Mouse (Mus musculus) lung, adult 2 months (tissue): ENCODE data around the gene Ssr4. TPM values are rescaled to one million over a fixed set of nuclear protein-coding genes. Genes with fewer than 3 reads are reported as not detected.
"Not testable (repeated sequence)": the region's sequence is repeated elsewhere in the genome, so short reads cannot be mapped to it uniquely, and the experiment has no call there.

ENCODE experiments used
- DNase-seq: peaks from one replicate; pipeline ENCODE4 v3.0.0; 2022
- H3K4me1 ChIP-seq: fragments of 200-500 bp; 2 replicates; pipeline ENCODE4 v1.6.1; 2011; ENCODE audit warnings: low read length; ENCODE audit not compliant: control insufficient read depth, insufficient read depth
- H3K4me3 ChIP-seq: fragments of 200-500 bp; replicated peaks from 2 replicates; pipeline ENCODE3; 2011; ENCODE audit warnings: low read depth, mild to moderate bottlenecking, control low read depth, low read length; ENCODE audit errors: extremely low read depth
- CTCF ChIP-seq: fragments of 200-500 bp; IDR thresholded peaks from 2 replicates; pipeline ENCODE4 v1.5.1; 2011; ENCODE audit warnings: mild to moderate bottlenecking, low read length, control low read depth; ENCODE audit not compliant: insufficient read depth
- POLR2A ChIP-seq: fragments of 200-500 bp; IDR thresholded peaks from 2 replicates; pipeline ENCODE4 v1.6.1; 2011; ENCODE audit warnings: low read depth, mild to moderate bottlenecking, control low read depth, low read length, borderline replicate concordance; ENCODE audit errors: extremely low read depth
- WGBS: fragments of 180-500 bp; shearing (Covaris S2); methylation state at CpG from one replicate; pipeline ENCODE4 v1.1.7; 2018; 5-methylcytosine and 5-hydroxymethylcytosine counted together
- polyA plus RNA-seq: library from polyadenylated mRNA; depleted of rRNA; stranded (reverse); fragments of >200 nt; gene quantifications from 2 replicates; pipeline ENCODE4 v1.2.3, GENCODE M21; 2012; rRNA removed

Ssr4 gene
- polyA plus RNA-seq, result 153 and 171 TPM in 2 replicates

DNA sequence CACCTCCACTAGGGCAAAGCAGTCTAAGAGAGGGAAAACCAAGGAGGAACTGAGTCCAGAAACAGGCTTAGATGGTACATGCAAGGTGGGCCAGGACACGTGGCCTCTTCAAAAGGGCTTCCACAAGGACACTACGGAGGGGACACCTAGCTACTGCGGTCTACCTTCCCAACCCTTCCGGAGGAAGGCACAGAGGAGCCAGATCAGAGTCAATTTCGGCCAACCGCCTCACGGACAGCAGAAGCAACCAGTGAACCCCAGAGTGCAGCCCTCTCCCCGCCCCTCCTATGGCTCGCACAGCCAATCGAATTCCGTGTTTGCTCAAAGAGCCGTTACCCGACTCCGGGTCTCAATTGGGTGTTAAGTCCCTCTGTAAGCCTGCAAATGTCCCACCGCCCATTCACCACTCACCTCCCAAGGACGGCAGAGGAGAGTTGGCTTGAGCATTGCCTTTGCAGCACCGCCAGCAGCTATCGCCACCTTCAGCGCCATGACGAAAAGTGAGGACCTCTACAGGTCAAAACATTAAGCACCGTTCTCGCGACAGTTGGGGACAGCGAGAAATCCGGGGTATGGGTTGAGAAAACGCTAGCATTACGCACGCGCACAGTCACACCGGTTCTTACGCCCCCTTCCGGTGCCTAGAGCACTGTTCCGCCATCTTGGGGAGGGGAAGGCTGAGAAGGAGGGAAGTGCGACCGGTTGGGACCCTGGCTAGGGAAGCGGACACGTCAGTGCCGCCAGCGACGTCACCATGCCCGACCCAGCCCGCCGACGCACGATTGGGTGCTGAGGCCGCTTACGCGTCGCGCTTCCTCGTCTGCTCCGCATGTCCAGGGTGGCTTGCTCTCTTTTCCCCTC, at the start of gene Ssr4, which contains the start of gene Idh3g:
TSS of gene Ssr4 (plus strand) at position 665 of the 861 bp plus-strand sequence.
TSS of gene Idh3g (minus strand) at position 534 of the 861 bp plus-strand sequence.
- Histone ChIP-seq H3K4me3 (peak within 1 kb of the TSS; percentile 98), H3K4me1 (no peaks in the 10 kb centered on the region; the same call in 1 of the 2 replicates)
- 28% methylated on average over 52 of the region's 52 CpGs for WGBS
- peak; percentile 83; the same call in 1 of the 2 replicates for TF ChIP-seq POLR2A
- no peak for TF ChIP-seq CTCF
- DNase-seq, result peak; percentile 91

DNA sequence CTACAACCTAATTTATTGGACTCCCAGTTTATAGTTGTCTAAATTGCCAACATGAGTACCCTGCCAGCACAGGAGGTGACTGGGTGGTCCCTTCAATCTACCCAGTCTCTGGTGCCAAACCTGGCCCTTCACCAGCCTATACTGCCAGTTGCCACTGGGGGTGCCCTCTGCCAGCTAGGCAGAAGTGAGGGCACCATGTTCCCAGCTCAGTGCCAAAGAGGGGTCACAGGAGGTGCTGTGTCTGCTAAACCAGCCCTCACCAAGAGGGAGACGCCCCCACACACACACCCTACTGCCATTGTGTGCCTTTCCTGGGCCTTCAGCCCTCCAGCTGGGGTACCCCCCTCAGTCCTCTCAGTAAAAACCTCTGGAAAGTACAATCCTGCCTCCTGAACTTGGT, 48.7 kb upstream of the Ssr4 start:
- no peaks in the 10 kb centered on the region for H3K4me1 ChIP-seq
- no peak for DNase-seq
- WGBS, result 70% methylated on average over 1 of the region's 1 CpGs
- no peak for TF ChIP-seq POLR2A
- peak; percentile 35; the same call in 1 of the 2 replicates for TF ChIP-seq CTCF
- H3K4me3 ChIP-seq, result no peak overlapping the region

DNA sequence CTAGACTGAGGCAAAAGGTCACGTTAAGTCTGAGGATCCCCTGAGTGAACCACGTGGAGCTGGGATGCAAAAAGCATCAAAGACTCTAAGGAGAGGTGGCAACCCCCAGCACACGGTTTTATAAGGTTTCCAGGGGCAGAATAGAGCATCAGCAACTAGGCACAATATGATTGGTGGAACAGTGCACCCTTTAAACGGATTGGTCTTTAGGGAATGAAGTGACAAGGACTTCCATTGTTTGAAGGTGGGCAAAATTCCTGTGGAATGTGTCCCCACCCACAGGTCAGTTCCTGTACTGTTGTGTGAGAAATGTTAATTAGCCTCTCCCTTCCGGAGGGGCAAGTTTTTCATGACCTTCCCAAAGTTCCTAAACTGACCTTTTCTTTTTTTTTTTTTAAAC, 47.7 kb upstream of the Ssr4 start:
- 54% methylated on average over 5 of the region's 5 CpGs for WGBS
- Histone ChIP-seq H3K4me1 (no peaks in the 10 kb centered on the region), H3K4me3 (no peak overlapping the region)
- no peak for DNase-seq
- TF ChIP-seq CTCF (no peak), POLR2A (no peak)

DNA sequence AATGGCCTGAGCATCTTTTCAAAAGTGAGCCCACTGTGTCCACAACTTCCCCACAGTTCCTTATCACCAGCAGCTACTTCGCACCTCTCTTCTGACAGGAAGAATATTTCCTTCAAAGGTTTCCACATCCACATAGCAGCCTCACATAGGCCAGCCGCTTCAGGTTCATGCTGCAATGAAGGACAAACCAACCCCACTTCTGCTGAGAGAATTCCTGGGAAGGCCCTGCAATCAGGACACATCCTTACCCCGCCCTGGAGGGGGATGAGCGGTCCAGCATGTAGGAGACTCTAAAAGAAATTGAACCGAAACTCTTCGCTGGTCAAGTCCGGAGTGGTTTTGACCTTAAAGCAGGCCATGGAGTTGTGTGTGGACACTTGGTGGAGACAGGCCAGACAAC, 47.0 kb upstream of the Ssr4 start:
- not testable (repeated sequence) for DNase-seq, H3K4me1 ChIP-seq, H3K4me3 ChIP-seq
- 89% methylated on average over 7 of the region's 7 CpGs for WGBS

DNA sequence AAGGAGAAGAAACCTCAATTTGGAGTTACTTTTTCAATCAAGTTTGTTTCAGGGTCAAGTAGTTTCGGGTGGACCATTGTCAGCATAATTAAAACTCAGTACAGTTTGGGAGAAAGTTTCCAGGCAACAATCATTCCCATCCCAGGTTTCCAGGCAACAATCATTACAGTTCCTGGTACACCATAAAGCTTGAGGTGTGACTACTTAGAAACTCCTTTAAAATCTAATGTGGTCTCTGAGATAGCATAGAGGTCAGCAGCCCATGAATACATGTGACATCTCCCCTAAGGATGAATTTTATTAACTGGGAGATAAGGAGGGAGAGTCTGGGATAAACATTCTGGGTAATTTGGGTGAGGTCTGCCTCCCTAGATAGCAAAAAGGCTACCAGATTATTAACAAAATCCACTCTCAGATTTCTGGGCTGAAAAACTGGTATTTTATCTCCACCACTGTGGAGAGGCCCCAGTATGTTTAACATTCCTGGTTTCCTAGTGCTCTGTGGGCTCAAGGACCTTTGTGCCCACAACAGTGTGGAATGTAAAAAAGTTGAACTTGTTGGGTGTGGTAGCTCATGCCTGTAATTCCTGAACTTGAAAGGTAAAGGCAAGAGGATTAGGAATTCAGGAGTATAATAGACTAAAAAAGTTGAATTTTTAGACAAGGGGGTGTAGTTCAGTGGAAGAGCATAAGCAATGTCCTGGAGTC, 41.9 kb upstream of the Ssr4 start:
- 50% methylated on average over 1 of the region's 1 CpGs for WGBS
- TF ChIP-seq POLR2A (no peak), CTCF (no peak)

DNA sequence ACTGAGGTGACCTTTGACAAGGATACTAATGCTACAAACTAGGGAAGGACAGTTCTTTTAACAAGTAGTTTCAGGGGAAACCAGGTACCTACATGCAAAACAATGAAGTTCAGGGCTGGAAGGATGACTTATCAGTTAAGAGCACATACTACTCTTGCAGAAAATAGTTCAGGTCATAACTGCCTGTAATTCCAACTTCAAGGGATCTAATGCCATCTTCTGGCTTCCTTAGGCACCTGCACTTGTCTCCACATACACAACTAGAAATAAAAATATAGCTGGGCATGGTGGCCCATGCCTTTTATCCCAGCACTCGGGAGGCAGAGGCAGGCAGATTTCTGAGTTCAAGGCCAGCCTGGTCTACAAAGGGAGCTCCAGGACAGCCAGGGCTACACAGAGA, 37.9 kb upstream of the Ssr4 start:
- Histone ChIP-seq H3K4me1 (no peaks in the 10 kb centered on the region), H3K4me3 (no peak overlapping the region)
- 97% methylated on average over 1 of the region's 1 CpGs for WGBS
- no peak for TF ChIP-seq CTCF
- TF ChIP-seq POLR2A, result no peak
- no peak for DNase-seq

More for the DNA sequence above, 41.9 kb upstream of the Ssr4 start:
- DNase-seq, result no peak
- Histone ChIP-seq H3K4me3 (no peak overlapping the region), H3K4me1 (no peaks in the 10 kb centered on the region)

DNA sequence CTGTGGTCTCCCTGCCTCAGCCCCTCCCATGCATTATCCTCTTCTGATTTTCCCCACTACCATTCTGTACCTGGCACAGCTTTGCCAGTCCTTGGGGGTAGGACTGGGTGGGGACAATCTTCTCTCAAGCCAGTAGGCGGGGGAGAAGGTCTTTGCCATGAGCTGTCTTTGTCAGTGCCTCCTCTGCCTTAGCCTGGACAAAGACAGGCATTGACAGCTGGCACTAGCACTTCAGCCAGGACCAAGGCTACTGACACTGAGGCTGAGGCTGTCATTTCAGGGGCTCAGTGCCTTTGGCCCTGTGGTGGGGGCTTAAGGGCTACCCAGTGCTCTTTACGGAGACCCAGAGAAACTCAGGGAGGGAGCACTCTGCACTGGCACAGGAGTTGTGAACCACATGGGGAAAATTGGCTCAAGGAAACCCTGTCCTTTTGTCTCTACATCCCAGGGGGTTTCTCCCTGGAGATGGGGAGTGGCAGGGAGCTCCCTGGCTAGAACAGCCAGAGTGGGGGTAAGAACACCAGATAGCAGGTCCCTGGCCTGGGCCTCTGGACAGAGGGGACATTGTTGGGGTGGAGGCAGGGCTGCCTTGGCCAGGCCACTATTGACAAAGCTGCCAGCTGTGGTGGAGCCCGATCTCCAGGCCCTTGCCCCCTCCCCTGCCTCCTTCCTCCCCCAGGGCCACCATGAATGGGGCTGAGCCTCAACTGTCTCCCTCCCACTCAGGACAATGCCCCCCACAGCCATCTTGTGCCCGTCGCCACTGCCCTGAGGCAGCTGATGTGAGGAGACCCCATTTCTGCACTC, 30.3 kb upstream of the Ssr4 start, which contains the start of gene Plxnb3:
TSS of gene Plxnb3 (plus strand) at position 757 of the 807 bp plus-strand sequence.
- DNase-seq, result no peak
- TF ChIP-seq POLR2A (no peak), CTCF (no peak)
- Histone ChIP-seq H3K4me1 (no peaks in the 10 kb centered on the region), H3K4me3 (no peak within 1 kb of the TSS)
- WGBS, result 83% methylated on average over 5 of the region's 5 CpGs

DNA sequence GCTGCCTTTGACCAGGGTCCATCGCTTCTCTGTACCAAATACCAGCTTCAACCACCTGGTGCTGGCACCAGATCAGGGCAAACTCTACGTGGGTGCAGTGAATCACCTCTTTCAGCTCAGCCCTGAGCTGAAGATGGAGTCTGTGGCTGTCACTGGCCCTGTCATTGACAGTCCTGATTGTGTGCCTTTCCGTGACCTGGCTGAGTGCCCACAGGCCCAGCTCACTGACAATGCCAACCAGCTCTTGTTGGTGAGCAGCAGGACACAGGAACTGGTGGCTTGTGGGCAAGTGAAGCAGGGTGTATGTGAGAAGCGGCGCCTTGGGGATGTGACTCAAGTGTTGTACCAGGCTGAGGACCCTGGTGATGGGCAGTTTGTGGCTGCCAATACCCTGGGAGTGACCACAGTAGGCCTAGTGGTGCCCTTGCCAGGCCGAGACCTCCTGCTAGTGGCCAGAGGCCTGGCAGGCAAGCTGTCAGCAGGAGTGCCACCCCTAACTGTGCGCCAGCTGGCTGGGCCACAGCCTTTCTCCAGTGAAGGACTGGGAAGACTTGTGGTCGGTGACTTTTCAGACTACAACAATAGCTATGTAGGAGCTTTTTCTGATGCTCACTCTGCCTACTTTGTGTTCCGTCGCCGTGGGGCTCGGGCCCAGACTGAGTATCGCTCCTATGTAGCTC, 28.1 kb upstream of the Ssr4 start:
- Histone ChIP-seq H3K4me1 (no peaks in the 10 kb centered on the region), H3K4me3 (no peak overlapping the region)
- WGBS, result 81% methylated on average over 13 of the region's 13 CpGs
- TF ChIP-seq POLR2A (no peak), CTCF (no peak)
- DNase-seq, result no peak
